In the genomic region with DNA sequence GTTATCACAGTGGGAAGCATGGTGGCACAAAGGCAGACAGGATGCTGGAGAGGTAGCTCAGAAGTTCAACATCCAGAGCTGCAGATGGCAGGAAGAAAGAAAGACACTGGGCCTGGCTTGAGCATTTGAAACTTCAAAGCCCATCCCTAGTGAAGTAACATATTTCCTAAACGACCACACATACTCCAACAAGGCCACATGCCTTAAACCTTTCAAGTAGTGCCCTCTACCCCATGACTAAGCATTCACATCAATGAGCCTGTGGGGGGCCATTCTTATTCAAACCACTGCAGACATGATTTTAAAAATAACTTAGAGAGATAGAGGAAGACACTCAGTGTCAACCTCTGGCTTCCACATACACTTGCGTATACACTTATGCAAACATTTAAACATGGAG, we compare ENCODE assay signal across 24 mouse cellular contexts.
"Had no signal": no experiment of that assay in that cellular context is flagged by ENCODE, and none has a peak within 500 bp of the region (broad histone marks: within the 10 kb centered on the region; RNA-seq: fewer than 3 reads in every experiment).

No protein-coding gene starts in this region.

- H3K36me3 ChIP-seq: heart, embryonic 10.5 days; heart, embryonic 12.5 days; hindbrain, embryonic 13.5 days; hindbrain, embryonic 15.5 days; kidney, embryonic 15.5 days; limb, embryonic 13.5 days; limb, embryonic 15.5 days; liver, embryonic 12.5 days had no signal

- H3K4me3 ChIP-seq: gastrocnemius, adult 2 months; heart, embryonic 10.5 days; heart, embryonic 12.5 days; hindbrain, embryonic 13.5 days; hindbrain, embryonic 15.5 days; kidney, embryonic 15.5 days; limb, embryonic 13.5 days; limb, embryonic 15.5 days; liver, embryonic 12.5 days had no signal

- H3K27me3 ChIP-seq: heart, embryonic 12.5 days; limb, embryonic 13.5 days; limb, embryonic 15.5 days had no signal

- H3K27ac ChIP-seq: gastrocnemius, adult 2 months; heart, embryonic 10.5 days; hindbrain, embryonic 13.5 days; hindbrain, embryonic 15.5 days; hindbrain, postnatal 0 days; kidney, embryonic 15.5 days; kidney, postnatal 0 days; limb, embryonic 13.5 days; limb, embryonic 15.5 days; liver, embryonic 12.5 days had no signal

- H3K9ac ChIP-seq: heart, embryonic 12.5 days; hindbrain, embryonic 13.5 days; hindbrain, embryonic 15.5 days; kidney, embryonic 15.5 days; limb, embryonic 13.5 days; limb, embryonic 15.5 days; liver, embryonic 12.5 days had no signal

- H3K9me3 ChIP-seq: heart, embryonic 10.5 days; heart, embryonic 12.5 days; hindbrain, embryonic 13.5 days; hindbrain, embryonic 15.5 days; kidney, embryonic 15.5 days; limb, embryonic 13.5 days; limb, embryonic 15.5 days; liver, embryonic 12.5 days had no signal

- DNase-seq: gastrocnemius, postnatal 10 days; gastrocnemius, postnatal 25 days; heart, adult 18-20 months; heart, postnatal 14 days; heart, postnatal 36 days; kidney, adult 11 months; kidney, adult 2 months; kidney, adult 9 months; kidney, postnatal 14 days; kidney, postnatal 36 days; layer of hippocampus, adult 9-11 months; layer of hippocampus, postnatal 36 days; left cerebral cortex, postnatal 4 days had no signal
